Mouse (Mus musculus) CH12.LX (cell line): ENCODE results near the gene Fhdc1. TPM values are rescaled to one million over a fixed set of nuclear protein-coding genes. Genes with fewer than 3 reads are reported as not detected.
A peak's percentile ranks its signal among the peaks of the same experiment; 100 is the strongest.

Experiments used
- DNase-seq: peaks from one replicate; pipeline ENCODE4 v3.0.0-alpha.2; 2013; ENCODE audit errors: extremely low read depth
- H3K27ac ChIP-seq: 2 replicates; pipeline ENCODE4 v1.5.1; 2012; ENCODE audit warnings: low read depth, mild to moderate bottlenecking, control low read depth, moderate library complexity; ENCODE audit not compliant: insufficient read depth
- H3K27me3 ChIP-seq: replicated peaks from 2 replicates; pipeline ENCODE3; 2012; ENCODE audit warnings: inconsistent platforms
- H3K36me3 ChIP-seq, 2 experiments: replicated peaks in 1 of 2; 2 replicates each; pipeline versions ENCODE3 to v1.6.1; 2012; ENCODE audit warnings: inconsistent platforms in 1 of 2, low read length in 1 of 2, mild to moderate bottlenecking in 1 of 2, mixed read lengths in 1 of 2, moderate library complexity in 1 of 2; ENCODE audit not compliant: control insufficient read depth in 1 of 2, insufficient read depth in 1 of 2
- H3K4me1 ChIP-seq, 2 experiments: 2 replicates each; pipeline ENCODE4 v1.6.1; 2012; ENCODE audit warnings: inconsistent platforms in 1 of 2, moderate library complexity in 1 of 2; ENCODE audit not compliant: insufficient read depth in 2 of 2, control insufficient read depth in 1 of 2
- H3K4me2 ChIP-seq: 2 replicates; pipeline ENCODE4 v1.6.1; 2012; ENCODE audit warnings: low read depth, mild to moderate bottlenecking, control low read depth; ENCODE audit not compliant: poor library complexity, insufficient read depth, severe bottlenecking
- H3K4me3 ChIP-seq, 3 experiments: fragments of 150-350 bp in 1 of 3; sonication (generic) in 1 of 3; replicated peaks in 1 of 3; 2 replicates each; pipeline versions ENCODE3 to v1.5.1; 2011 to 2012; ENCODE audit warnings: low read depth in 2 of 3, low read length in 2 of 3, mild to moderate bottlenecking in 2 of 3, moderate library complexity in 2 of 3, control low read depth in 1 of 3, improper control_type of control experiment in 1 of 3, inconsistent platforms in 1 of 3, mixed read lengths in 1 of 3; ENCODE audit not compliant: poor library complexity in 1 of 3
- H3K79me2 ChIP-seq: replicated peaks from 2 replicates; pipeline ENCODE4 v1.6.1; 2012; ENCODE audit warnings: mild to moderate bottlenecking, moderate library complexity; ENCODE audit not compliant: control insufficient read depth, poor library complexity, insufficient read depth, severe bottlenecking; ENCODE audit errors: extremely low read depth
- H3K9ac ChIP-seq: 2 replicates; pipeline ENCODE4 v1.6.1; 2012; ENCODE audit warnings: low read depth, mild to moderate bottlenecking, control low read depth, moderate library complexity; ENCODE audit not compliant: insufficient read depth
- H3K9me3 ChIP-seq: replicated peaks from 2 replicates; pipeline ENCODE3; 2012; ENCODE audit warnings: low read length, inconsistent platforms, mixed read lengths
- BHLHE40 ChIP-seq: IDR thresholded peaks from 2 replicates; pipeline ENCODE4 v1.6.1; 2011; ENCODE audit warnings: mild to moderate bottlenecking, low read depth, low read length, improper control_type of control experiment
- CTCF ChIP-seq, 2 experiments: IDR thresholded peaks in 1 of 2; conservative IDR thresholded peaks in 1 of 2; 2 replicates each; pipeline ENCODE4 v1.5.1; 2011 to 2012; ENCODE audit warnings: low read depth in 2 of 2, low read length in 2 of 2, improper control_type of control experiment in 1 of 2, inconsistent platforms in 1 of 2, mild to moderate bottlenecking in 1 of 2, moderate library complexity in 1 of 2
- ELF1 ChIP-seq: IDR thresholded peaks from 2 replicates; pipeline ENCODE4 v1.6.1; 2014; ENCODE audit warnings: low read depth, mild to moderate bottlenecking, inconsistent platforms, low read length, improper control_type of control experiment
- EP300 ChIP-seq: IDR thresholded peaks from 2 replicates; pipeline ENCODE4 v1.6.1; 2011; ENCODE audit warnings: low read length, improper control_type of control experiment
- HCFC1 ChIP-seq: IDR thresholded peaks from 2 replicates; pipeline ENCODE4 v1.6.1; 2012; ENCODE audit warnings: low read depth, mild to moderate bottlenecking, inconsistent platforms, low read length, improper control_type of control experiment
- MAX ChIP-seq: IDR thresholded peaks from 2 replicates; pipeline ENCODE4 v1.6.1; 2011; ENCODE audit warnings: low read length, improper control_type of control experiment
- MAZ ChIP-seq: IDR thresholded peaks from 2 replicates; pipeline ENCODE4 v1.6.1; 2012; ENCODE audit warnings: low read depth, mild to moderate bottlenecking, inconsistent platforms, low read length, improper control_type of control experiment, moderate library complexity
- NRF1 ChIP-seq: IDR thresholded peaks from 2 replicates; pipeline ENCODE4 v1.6.1; 2014; ENCODE audit warnings: low read depth, mild to moderate bottlenecking, inconsistent platforms, low read length, improper control_type of control experiment, moderate library complexity
- POLR2A ChIP-seq: IDR thresholded peaks from 2 replicates; pipeline ENCODE4 v1.6.1; 2011; ENCODE audit warnings: low read depth, mild to moderate bottlenecking, improper control_type of control experiment, low read length
- TCF12 ChIP-seq: IDR thresholded peaks from 2 replicates; pipeline ENCODE4 v1.6.1; 2014; ENCODE audit warnings: low read depth, mild to moderate bottlenecking, inconsistent platforms, low read length, improper control_type of control experiment
- UBTF ChIP-seq: IDR thresholded peaks from 2 replicates; pipeline ENCODE4 v1.6.1; 2012; ENCODE audit warnings: low read depth, mild to moderate bottlenecking, inconsistent platforms, low read length, improper control_type of control experiment, moderate library complexity
- USF2 ChIP-seq: conservative IDR thresholded peaks from 2 replicates; pipeline ENCODE4 v1.6.1; 2011; ENCODE audit warnings: low read depth, low read length, improper control_type of control experiment
- ZC3H11A ChIP-seq: IDR thresholded peaks from 2 replicates; pipeline ENCODE4 v1.6.1; 2012; ENCODE audit warnings: low read depth, mild to moderate bottlenecking, inconsistent platforms, low read length, improper control_type of control experiment
- ZKSCAN1 ChIP-seq: IDR thresholded peaks from 2 replicates; pipeline ENCODE4 v1.6.1; 2012; ENCODE audit warnings: low read depth, inconsistent platforms, low read length, improper control_type of control experiment, borderline replicate concordance
- dilution Hi-C: fragments of 300-500 bp; cut with MboI; formaldehyde crosslinking; loops from 2 replicates; pipeline ENCODE4 v1.14.3; 2020; ENCODE audit warnings: low sequenced_read_pairs; ENCODE audit not compliant: extremely low pct_unique_long_range_greater_than_20kb, extremely low pct_ligation_motif_present
- in situ Hi-C: fragments of 300-500 bp; cut with MboI; formaldehyde crosslinking; loops from 3 replicates; pipeline ENCODE4 v1.14.3; 2019; ENCODE audit warnings: low sequenced_read_pairs, low pct_ligation_motif_present, low pct_unique_long_range_greater_than_20kb, mixed read lengths
- polyA plus RNA-seq: library from polyadenylated mRNA; unstranded; fragments of >175 nt; gene quantifications from 2 replicates; pipeline ENCODE4 v1.2.1, GENCODE M21; 2012; ENCODE audit warnings: low read depth; ENCODE audit not compliant: insufficient read length
- total RNA-seq, 2 experiments: library from RNA; depleted of rRNA; stranded (reverse); fragments of 300-350 nt in 1 of 2; fragments of >200 nt in 1 of 2; gene quantifications; 2 replicates each; pipeline ENCODE4 v1.2.3; 2012 to 2014

Fhdc1 gene
- total and polyA plus RNA-seq, 3 experiments = 0.08 TPM; not detected in 2

- DNase-seq = no peak
- Histone ChIP-seq H3K4me2 (no peak overlapping the region), H3K9ac (no peak overlapping the region), H3K27me3 (no peaks in the 10 kb centered on the region), H3K36me3 (no peaks in the 10 kb centered on the region), H3K4me3 (no peak overlapping the region), H3K4me1 (peaks cover 8 to 35% of the 10 kb centered on the region in 2 experiments; a peak in 3 of 4 replicates), H3K9me3 (no peaks in the 10 kb centered on the region), H3K27ac (no peak overlapping the region), H3K79me2 (no peaks in the 10 kb centered on the region)
- in situ Hi-C loops = no loop called here
- TF ChIP-seq MAZ = no peak
- no peak for TF ChIP-seq ZC3H11A
- TF ChIP-seq POLR2A = no peak
- TF ChIP-seq TCF12 = no peak
- TF ChIP-seq CTCF (conservative IDR thresholded peaks at IDR 0.05 in 1 of 2, IDR thresholded peaks at IDR 0.05 in 1 of 2; ENCODE audit: low read depth in 2 of 2, low read length in 2 of 2) = no peak
- TF ChIP-seq EP300 = no peak
- TF ChIP-seq ZKSCAN1 = no peak
- no peak for TF ChIP-seq NRF1
- TF ChIP-seq ELF1 = no peak
- TF ChIP-seq BHLHE40 = no peak
- dilution Hi-C loops = no loop called here
Measured at GRCm38 (mm10) chr3:84435288-84436043, 44.8 kb downstream of the Fhdc1 start.

GRCm38 (mm10) chr3:84432797-84433445 lies 47.3 kb downstream of the Fhdc1 start:
- in situ Hi-C loops (no loop called here), dilution Hi-C loops (no loop called here)
- Histone ChIP-seq H3K9ac (no peak overlapping the region), H3K27ac (no peak overlapping the region), H3K9me3 (no peaks in the 10 kb centered on the region), H3K4me3 (no peak overlapping the region), H3K27me3 (no peaks in the 10 kb centered on the region), H3K36me3 (no peaks in the 10 kb centered on the region), H3K79me2 (no peaks in the 10 kb centered on the region), H3K4me1 (peaks cover 14 to 42% of the 10 kb centered on the region in 2 experiments; a peak in 3 of 4 replicates), H3K4me2 (no peak overlapping the region)
- DNase-seq = no peak
- TF ChIP-seq UBTF (no peak), HCFC1 (no peak)

GRCm38 (mm10) chr3:84431257-84431656 lies 49.0 kb downstream of the Fhdc1 start:
- dilution Hi-C loops = no loop called here

More at GRCm38 (mm10) chr3:84431257-84431656, 49.0 kb downstream of the Fhdc1 start:
- Histone ChIP-seq H3K9me3 (no peaks in the 10 kb centered on the region), H3K9ac (no peak overlapping the region), H3K79me2 (no peaks in the 10 kb centered on the region)
- TF ChIP-seq BHLHE40 = peak; percentile 55; the same call in 1 of the 2 replicates
- no peak for TF ChIP-seq USF2
- 0 out of 2 replicates have a peak, but pooled peaks have one; percentile 11 for TF ChIP-seq MAX
- TF ChIP-seq, all 38 proteins: peak for 2
- Histone ChIP-seq H3K27ac (no peak overlapping the region), H3K36me3 (no peaks in the 10 kb centered on the region), H3K27me3 (no peaks in the 10 kb centered on the region), H3K4me1 (peaks cover 14 to 42% of the 10 kb centered on the region in 2 experiments; a peak in 3 of 4 replicates), H3K4me2 (no peak overlapping the region), H3K4me3 (no peak overlapping the region)
- in situ Hi-C loops = no loop called here
- DNase-seq = peak; percentile 7
